Mouse (Mus musculus) adrenal gland, postnatal 4 days (tissue): ENCODE data around the gene Ptprr. TPM values are rescaled to one million over a fixed set of nuclear protein-coding genes. Genes with fewer than 3 reads are reported as not detected.

Source experiments
- DNase-seq, 2 experiments: peaks; one replicate each; pipeline ENCODE4 v3.0.0; 2021 to 2022; ENCODE audit warnings: low spot score in 2 of 2, mixed read lengths in 2 of 2
- total RNA-seq, 2 experiments: library from RNA; stranded (reverse); gene quantifications; 2 replicates each; pipeline ENCODE4 v1.2.3; 2021

Gene Ptprr
- total RNA-seq, 2 experiments from 2014 or later = 12.1 to 12.9 TPM

GRCm38 (mm10) chr10:116194409-116194808, 176.4 kb downstream of the Ptprr start:
- no peak for DNase-seq

- no peak for DNase-seq
Measured at GRCm38 (mm10) chr10:116196596-116197415, 178.8 kb downstream of the Ptprr start.

- DNase-seq = no peak
Measured at GRCm38 (mm10) chr10:116197416-116197939, 179.5 kb downstream of the Ptprr start.

GRCm38 (mm10) chr10:116199035-116199434, 181.0 kb downstream of the Ptprr start:
- no peak for DNase-seq

- no peak for DNase-seq
Measured at GRCm38 (mm10) chr10:116201542-116201941, 183.5 kb downstream of the Ptprr start.

GRCm38 (mm10) chr10:116205580-116206358, 187.8 kb downstream of the Ptprr start:
- DNase-seq = no peak

GRCm38 (mm10) chr10:116206449-116206848, 188.4 kb downstream of the Ptprr start:
- DNase-seq = no peak

GRCm38 (mm10) chr10:116207987-116208726, 190.1 kb downstream of the Ptprr start:
- DNase-seq = no peak

GRCm38 (mm10) chr10:116208727-116209115, 190.7 kb downstream of the Ptprr start:
- DNase-seq = no peak

- no peak for DNase-seq
Measured at GRCm38 (mm10) chr10:116212127-116212526, 194.1 kb downstream of the Ptprr start.

GRCm38 (mm10) chr10:116220336-116221118, 202.5 kb downstream of the Ptprr start:
- DNase-seq = no peak

GRCm38 (mm10) chr10:116235299-116235698, 217.3 kb downstream of the Ptprr start:
- no peak for DNase-seq

- no peak for DNase-seq
Measured at GRCm38 (mm10) chr10:116242200-116242599, 224.2 kb downstream of the Ptprr start.

GRCm38 (mm10) chr10:116243373-116243772, 225.4 kb downstream of the Ptprr start:
- DNase-seq = no peak

GRCm38 (mm10) chr10:116245632-116246031, 227.6 kb downstream of the Ptprr start:
- DNase-seq = no peak

GRCm38 (mm10) chr10:116252668-116253067, 234.7 kb downstream of the Ptprr start:
- no peak for DNase-seq

- no peak for DNase-seq
Measured at GRCm38 (mm10) chr10:116253972-116254371, 236.0 kb downstream of the Ptprr start.

- DNase-seq = no peak
Measured at GRCm38 (mm10) chr10:116259298-116259697, 241.3 kb downstream of the Ptprr start.

- no peak for DNase-seq
Measured at GRCm38 (mm10) chr10:116260658-116261433, 242.8 kb downstream of the Ptprr start.

- no peak for DNase-seq
Measured at GRCm38 (mm10) chr10:116261559-116261958, 243.5 kb downstream of the Ptprr start.
